Mouse (Mus musculus) adrenal gland, postnatal 36 days (tissue): ENCODE data around the gene Msantd1. TPM values are rescaled to one million over a fixed set of nuclear protein-coding genes. Genes with fewer than 3 reads are reported as not detected.

Experiments used
- DNase-seq, 2 experiments: peaks; one replicate each; pipeline ENCODE4 v3.0.0; 2021; ENCODE audit warnings: mixed read lengths in 1 of 2
- total RNA-seq, 2 experiments: library from RNA; stranded (reverse); gene quantifications; 2 replicates each; pipeline ENCODE4 v1.2.3; 2021

Gene Msantd1
- total RNA-seq, 2 experiments from 2014 or later = 1.5 to 2.5 TPM

GRCm38 (mm10) chr5:34972471-34972870 lies 64.7 kb downstream of the Msantd1 start:
- DNase-seq = no peak

Other genes with a start within 250 kb of the Msantd1 start
- gene Nop14, start 247.9 kb upstream of the Msantd1 start, total RNA-seq = 10 to 100 TPM; 22.0 to 32.4 TPM
- gene Grk4, start 247.6 kb upstream of the Msantd1 start, total RNA-seq = 1 to 10 TPM; 3.3 TPM
- 10 to 100 TPM; 28.0 to 42.0 TPM for gene Htt, start 146.3 kb upstream of the Msantd1 start, total RNA-seq
- 10 to 100 TPM; 13.3 to 28.6 TPM for gene Rgs12, start 41.4 kb downstream of the Msantd1 start, total RNA-seq
- 1 to 10 TPM in 1 of 2 experiments, under 1 TPM in 1; 0.96 to 1.2 TPM for gene Hgfac, start 133.5 kb downstream of the Msantd1 start, total RNA-seq
- gene Dok7, start 148.8 kb downstream of the Msantd1 start, total RNA-seq = 10 to 100 TPM; 10.6 to 20.9 TPM
- 100 to 1,000 TPM; 110 to 120 TPM for gene Lrpap1, start 197.8 kb downstream of the Msantd1 start, total RNA-seq